Mouse (Mus musculus) erythroblast, embryonic 14.5 days (primary cell): ENCODE measurements around the gene Ano10.

Experiments
- GATA1 ChIP-seq: IDR thresholded peaks from 2 replicates; pipeline ENCODE4 v1.6.1; 2012; ENCODE audit warnings: low read length, inconsistent platforms, mixed read lengths
- TAL1 ChIP-seq: IDR thresholded peaks from 3 replicates; pipeline ENCODE4 v1.6.1; 2012; ENCODE audit warnings: low read length, inconsistent platforms, mixed read lengths

GRCm38 (mm10) chr9:122198621-122199020 lies 95.6 kb downstream of the Ano10 start:
- no peak for TF ChIP-seq GATA1
- TF ChIP-seq TAL1: no peak
